Mouse (Mus musculus): ENCODE data around the gene E430018J23Rik.
"Not testable (repeated sequence)": the region's sequence is repeated elsewhere in the genome, so short reads cannot be mapped to it uniquely, and the experiment has no call there.

Gene E430018J23Rik

GRCm38 (mm10) chr7:127393157-127393943 lies at the start of gene E430018J23Rik:
Gene E430018J23Rik, minus strand, starts transcription at chr7:127393629.
- peak; percentile 92 to 95 for DNase-seq (ENCODE audit: low read depth in 1 of 2, low spot score in 2 of 2)

- no peak for DNase-seq (ENCODE audit: low read depth in 1 of 2, low spot score in 2 of 2)
Measured at GRCm38 (mm10) chr7:127437724-127438123, 44.3 kb upstream of the E430018J23Rik start.

GRCm38 (mm10) chr7:127435206-127435605 lies 41.8 kb upstream of the E430018J23Rik start:
- DNase-seq (ENCODE audit: low read depth in 1 of 2, low spot score in 2 of 2): no peak

GRCm38 (mm10) chr7:127426354-127426753 lies 32.9 kb upstream of the E430018J23Rik start:
- no peak for DNase-seq (ENCODE audit: low read depth in 1 of 2, low spot score in 2 of 2)

GRCm38 (mm10) chr7:127425911-127426310 lies 32.5 kb upstream of the E430018J23Rik start:
- DNase-seq (ENCODE audit: low read depth in 1 of 2, low spot score in 2 of 2): no peak

- DNase-seq (ENCODE audit: low read depth in 1 of 2, low spot score in 2 of 2): no peak
Measured at GRCm38 (mm10) chr7:127425291-127425690, 31.9 kb upstream of the E430018J23Rik start.

- no peak for DNase-seq (ENCODE audit: low read depth in 1 of 2, low spot score in 2 of 2)
Measured at GRCm38 (mm10) chr7:127422247-127422646, 28.8 kb upstream of the E430018J23Rik start.

GRCm38 (mm10) chr7:127421388-127422191 lies 28.2 kb upstream of the E430018J23Rik start, which contains the start of gene Zfp688:
Gene Zfp688, minus strand, starts transcription at chr7:127422068.
- DNase-seq (ENCODE audit: low read depth in 1 of 2, low spot score in 2 of 2): peak; percentile 90 to 95

- no peak for DNase-seq (ENCODE audit: low read depth in 1 of 2, low spot score in 2 of 2)
Measured at GRCm38 (mm10) chr7:127411418-127411817, 18.0 kb upstream of the E430018J23Rik start.

GRCm38 (mm10) chr7:127406002-127406987 lies 12.9 kb upstream of the E430018J23Rik start, which contains the start of gene Zfp764:
Gene Zfp764, minus strand, starts transcription at chr7:127406822.
- peak; percentile 60 to 76 for DNase-seq (ENCODE audit: low read depth in 1 of 2, low spot score in 2 of 2)

GRCm38 (mm10) chr7:127404101-127404500 lies 10.7 kb upstream of the E430018J23Rik start:
- DNase-seq (ENCODE audit: low read depth in 1 of 2, low spot score in 2 of 2): not testable (repeated sequence)

GRCm38 (mm10) chr7:127402980-127403379 lies 9.6 kb upstream of the E430018J23Rik start:
- DNase-seq (ENCODE audit: low read depth in 1 of 2, low spot score in 2 of 2): no peak

- DNase-seq (ENCODE audit: low read depth in 1 of 2, low spot score in 2 of 2): no peak
Measured at GRCm38 (mm10) chr7:127400355-127400754, 6.9 kb upstream of the E430018J23Rik start.

GRCm38 (mm10) chr7:127393944-127394333 lies 510 bp upstream of the E430018J23Rik start:
- no peak for DNase-seq (ENCODE audit: low read depth in 1 of 2, low spot score in 2 of 2)

- no peak for DNase-seq (ENCODE audit: low read depth in 1 of 2, low spot score in 2 of 2)
Measured at GRCm38 (mm10) chr7:127392251-127392824, 1.1 kb downstream of the E430018J23Rik start.

GRCm38 (mm10) chr7:127391538-127391937 lies 1.9 kb downstream of the E430018J23Rik start:
- DNase-seq (ENCODE audit: low read depth in 1 of 2, low spot score in 2 of 2): no peak

GRCm38 (mm10) chr7:127390306-127390705 lies 3.1 kb downstream of the E430018J23Rik start:
- no peak for DNase-seq (ENCODE audit: low read depth in 1 of 2, low spot score in 2 of 2)

- DNase-seq (ENCODE audit: low read depth in 1 of 2, low spot score in 2 of 2): not testable (repeated sequence)
Measured at GRCm38 (mm10) chr7:127388201-127388600, 5.2 kb downstream of the E430018J23Rik start.

GRCm38 (mm10) chr7:127386641-127387392 lies 6.6 kb downstream of the E430018J23Rik start, which contains the start of gene 9130019O22Rik:
Gene 9130019O22Rik, minus strand, starts transcription at chr7:127387166.
- peak; percentile 63 to 70 for DNase-seq (ENCODE audit: low read depth in 1 of 2, low spot score in 2 of 2)
